Mouse (Mus musculus) embryonic stem cell, embryonic (primary cell): ENCODE results near the gene Rpl36.

ENCODE experiments used
- CTCF ChIA-PET, 4 experiments: fragments of 300-600 bp in 2 of 4; fragments of 350-600 bp in 2 of 4; sonication (Branson Sonifier 250); formaldehyde crosslinking; loops; one replicate each; lab custom pipeline; 2022; ENCODE audit warnings: inconsistent platforms in 2 of 4; lab: Charles Lee
- POLR2A ChIA-PET, 4 experiments: fragments of 300-600 bp in 2 of 4; fragments of 350-600 bp in 2 of 4; sonication (Branson Sonifier 250); formaldehyde crosslinking; loops; one replicate each; lab custom pipeline; 2022; ENCODE audit warnings: antibody characterized with exemption in 4 of 4, inconsistent platforms in 1 of 4; lab: Charles Lee

Rpl36 gene

DNA sequence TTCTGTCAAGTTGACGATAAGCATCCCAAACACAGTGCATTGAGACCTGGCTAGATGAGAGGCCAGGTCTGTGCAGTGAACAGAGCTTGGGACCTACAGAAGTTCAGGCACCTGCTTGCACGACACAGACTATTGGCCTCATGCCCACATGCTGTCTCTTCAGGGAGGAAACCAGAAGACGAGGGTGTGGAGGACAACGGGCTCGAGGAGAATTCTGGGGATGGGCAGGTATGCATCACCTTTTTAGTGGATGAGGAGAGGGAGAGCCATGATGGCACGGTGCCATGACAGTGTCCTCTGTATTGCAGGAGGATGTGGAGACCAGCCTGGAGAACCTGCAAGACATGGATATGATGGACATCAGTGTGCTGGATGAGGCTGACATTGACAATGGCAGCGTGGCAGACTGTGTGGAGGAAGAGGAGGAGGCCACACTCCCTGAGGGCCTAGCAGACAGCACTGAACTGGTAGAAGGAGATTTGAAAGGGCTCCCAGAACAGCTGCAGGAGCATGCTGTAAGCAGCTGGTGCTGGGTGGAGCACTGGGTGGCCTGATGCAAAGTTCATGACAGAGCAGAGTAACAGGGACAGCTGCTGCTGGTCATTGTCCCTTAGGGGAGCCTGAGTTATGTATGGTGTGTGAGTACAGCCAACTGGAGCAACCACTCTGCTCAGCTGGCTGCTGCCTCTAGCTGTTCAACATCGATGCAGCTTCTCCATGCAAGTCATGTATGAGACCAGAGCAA lies 19.5 kb upstream of the Rpl36 start:
- ChIA-PET CTCF (no interaction called here), POLR2A (interaction anchor here (0.5 to 26.8 kb wide), 14 partner anchors 9 to 260 kb away, joined by 3 to 419 read pairs (median 6); partner anchors contain the start of genes Safb (in 3 of the 4), Safb2 (in 3 of the 4), 2410015M20Rik (in 1 of the 4) and Catsperd (in 1 of the 4))

DNA sequence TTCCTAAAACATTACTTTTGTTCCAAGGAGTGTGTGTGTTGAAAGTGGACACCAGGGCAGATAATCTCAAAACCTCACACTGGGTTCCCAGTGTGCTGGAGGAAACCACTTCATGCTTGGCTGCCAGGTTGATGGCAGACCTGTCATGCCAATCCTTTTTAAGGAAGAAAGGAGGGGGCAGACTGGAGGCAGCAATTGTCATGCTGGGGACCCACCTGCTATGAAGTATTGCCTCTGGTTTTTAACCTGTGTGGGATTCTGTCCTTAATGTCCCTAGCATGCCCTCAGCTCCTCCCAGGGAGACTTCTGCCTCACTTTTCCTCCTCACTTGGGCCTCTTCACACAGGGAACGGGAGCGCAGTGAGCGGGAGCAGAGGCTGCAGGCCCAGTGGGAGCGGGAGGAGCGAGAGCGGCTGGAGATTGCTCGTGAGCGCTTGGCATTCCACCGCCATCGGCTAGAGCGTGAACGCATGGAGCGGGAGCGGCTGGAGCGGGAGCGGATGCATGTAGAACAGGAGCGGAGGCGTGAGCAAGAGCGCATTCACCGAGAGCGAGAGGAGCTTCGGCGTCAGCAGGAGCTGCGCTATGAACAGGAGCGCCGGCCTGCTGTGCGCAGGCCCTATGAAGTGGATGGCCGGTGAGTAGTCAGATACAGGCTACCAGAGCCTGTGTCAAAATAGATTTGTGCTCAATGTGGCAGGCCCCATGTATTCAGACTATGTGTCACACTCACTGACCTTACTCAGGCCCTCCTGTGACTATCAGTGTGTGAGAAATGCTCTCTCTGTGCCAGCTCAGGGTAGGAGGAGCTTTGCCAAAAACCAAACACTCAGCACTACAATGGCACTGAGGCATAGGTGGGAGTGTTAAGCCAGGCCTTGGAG lies 9.8 kb upstream of the Rpl36 start:
- ChIA-PET POLR2A (interaction anchor here in 3 of 4 experiments (0.6 to 26.8 kb wide), 33 partner anchors 4 to 313 kb away, joined by 3 to 419 read pairs (median 4); partner anchors contain the start of genes Rpl36 (in 3 of the 3), Catsperd (in 2 of the 3), Lonp1 (in 2 of the 3) and Ranbp3 (in 2 of the 3)), CTCF (interaction anchor here in 2 of 4 experiments (1.0 to 1.1 kb wide), 2 partner anchors 45 to 163 kb away, joined by 3 to 4 read pairs; no protein-coding TSS in a partner anchor)

DNA sequence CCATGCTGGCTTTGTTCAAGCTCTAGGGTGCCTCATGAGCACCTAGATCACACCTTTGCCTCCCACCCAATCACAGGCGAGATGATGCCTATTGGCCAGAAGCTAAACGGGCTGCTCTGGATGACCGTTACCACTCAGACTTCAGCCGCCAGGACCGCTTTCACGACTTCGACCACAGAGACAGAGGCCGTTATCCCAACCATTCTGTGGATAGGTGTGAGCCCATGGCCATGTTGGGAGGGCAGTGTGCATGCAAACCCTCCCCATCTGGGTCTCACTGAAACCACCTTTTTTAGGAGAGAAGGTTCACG lies 9.2 kb upstream of the Rpl36 start:
- ChIA-PET POLR2A (interaction anchor here in 3 of 4 experiments (0.6 to 26.8 kb wide), 34 partner anchors 4 to 314 kb away, joined by 3 to 419 read pairs (median 4); partner anchors contain the start of genes Rpl36 (in 3 of the 3), Catsperd (in 2 of the 3), Lonp1 (in 2 of the 3) and Ranbp3 (in 2 of the 3)), CTCF (interaction anchor here in 2 of 4 experiments (1.0 to 1.1 kb wide), 2 partner anchors 45 to 163 kb away, joined by 3 to 4 read pairs; no protein-coding TSS in a partner anchor)

DNA sequence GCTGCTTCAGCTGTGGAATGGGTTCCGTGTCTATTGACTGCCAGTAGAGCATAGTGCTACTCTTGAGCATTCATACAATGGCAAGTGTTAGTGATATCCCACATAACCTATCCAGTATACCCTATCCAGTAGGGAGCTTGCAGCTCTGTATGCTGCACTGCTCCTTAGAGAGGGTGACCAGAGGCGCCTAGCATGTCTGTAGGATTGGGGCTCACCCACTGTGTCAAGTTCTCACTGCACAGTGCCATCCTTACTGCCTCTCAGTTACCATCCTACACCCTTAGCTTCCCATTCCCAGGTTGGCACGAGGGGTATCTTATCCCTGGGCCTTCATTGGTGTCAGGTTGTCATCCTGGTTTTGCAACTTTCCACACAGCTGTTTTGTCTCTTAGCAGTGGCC lies 8.8 kb upstream of the Rpl36 start:
- ChIA-PET CTCF (interaction anchor here in 1 of 4 experiments (1.0 kb wide), 1 partner anchor 51 kb away, joined by 3 read pairs; no protein-coding TSS in a partner anchor), POLR2A (interaction anchor here in 3 of 4 experiments (0.6 to 26.8 kb wide), 35 partner anchors 3 to 314 kb away, joined by 3 to 419 read pairs (median 4); partner anchors contain the start of genes Rpl36 (in 3 of the 3), Catsperd (in 2 of the 3), Lonp1 (in 2 of the 3) and Ranbp3 (in 2 of the 3))

DNA sequence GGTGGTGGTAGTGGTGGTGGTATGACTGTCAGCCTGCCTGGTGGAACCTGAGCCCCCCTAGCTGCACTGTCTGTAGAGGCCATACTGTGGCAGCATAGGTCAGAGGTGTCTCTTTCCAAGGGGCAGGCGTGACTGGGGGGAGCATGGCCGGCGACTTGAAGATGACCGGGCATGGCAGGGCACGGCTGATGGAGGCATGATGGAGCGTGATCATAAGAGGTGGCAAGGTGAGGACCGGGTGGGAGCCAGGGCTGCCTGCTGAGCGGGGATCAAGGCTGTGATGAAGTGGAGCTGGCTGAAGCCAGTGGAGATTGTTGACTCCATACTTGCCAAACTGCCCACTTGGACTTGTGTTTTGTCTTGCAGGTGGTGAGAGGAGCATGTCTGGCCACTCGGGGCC lies 7.8 kb upstream of the Rpl36 start:
- CTCF ChIA-PET: interaction anchor here in 1 of 4 experiments (0.6 to 1.0 kb wide), 3 partner anchors 52 to 111 kb away, joined by 3 read pairs; no protein-coding TSS in a partner anchor
- POLR2A ChIA-PET: interaction anchor here in 3 of 4 experiments (1.4 to 14.4 kb wide), 12 partner anchors 9 to 68 kb away, joined by 3 to 429 read pairs (median 12); partner anchors contain the start of genes Lonp1 (in 3 of the 3), Catsperd (in 2 of the 3), Safb (in 2 of the 3) and Safb2 (in 2 of the 3)

DNA sequence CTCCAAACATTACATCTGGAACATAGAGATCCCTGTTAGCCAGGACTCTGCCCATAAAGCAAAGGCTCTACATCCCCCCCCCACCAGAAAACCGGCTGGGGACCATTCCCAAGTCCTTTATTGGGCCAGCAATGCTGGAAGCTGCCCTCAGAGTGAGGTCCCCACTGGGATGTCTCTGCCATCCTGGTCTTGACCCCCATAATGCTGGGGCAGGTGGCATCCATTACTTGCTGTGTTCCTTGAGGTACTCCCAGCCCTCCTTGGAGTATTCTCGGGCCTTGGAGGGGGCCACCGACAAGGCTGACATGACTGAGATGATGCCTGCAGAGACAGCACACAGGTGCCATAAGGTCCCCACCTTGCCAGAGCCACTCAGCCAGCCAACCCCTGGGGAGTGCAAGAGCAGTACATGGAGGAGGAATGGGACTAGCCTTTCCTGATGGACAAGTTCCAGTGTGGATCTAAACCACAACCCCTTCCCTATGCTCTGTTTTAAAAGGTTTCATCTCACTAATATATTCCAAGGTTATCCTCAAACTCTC lies 5.6 kb upstream of the Rpl36 start:
- ChIA-PET CTCF (no interaction called here), POLR2A (interaction anchor here in 3 of 4 experiments (0.5 to 14.4 kb wide), 19 partner anchors 8 to 390 kb away, joined by 3 to 429 read pairs (median 3); partner anchors contain the start of genes Safb (in 3 of the 3), Safb2 (in 3 of the 3), Alkbh7 (in 1 of the 3) and Catsperd (in 1 of the 3))

DNA sequence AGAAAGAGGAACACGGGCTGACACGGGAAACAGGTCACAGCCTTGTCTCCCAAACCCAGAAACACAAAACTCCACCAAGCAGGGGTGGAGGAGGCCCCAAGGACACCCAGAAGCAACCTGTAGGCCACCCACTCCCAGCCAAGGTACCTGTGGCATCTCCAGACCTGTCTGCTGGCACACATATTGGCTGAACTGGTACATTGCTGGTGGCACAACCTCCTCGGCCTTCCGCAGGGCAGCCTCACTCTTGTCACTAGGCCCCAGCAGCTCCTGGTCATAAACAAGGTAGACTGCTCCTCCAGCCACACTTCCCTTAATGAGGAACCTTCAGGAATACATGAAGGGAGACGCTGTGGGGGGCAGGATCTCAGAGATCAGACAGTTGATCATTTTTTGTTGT lies 4.5 kb upstream of the Rpl36 start:
- ChIA-PET CTCF (no interaction called here), POLR2A (interaction anchor here in 3 of 4 experiments (1.0 to 14.4 kb wide), 16 partner anchors 9 to 283 kb away, joined by 3 to 429 read pairs (median 4); partner anchors contain the start of genes Safb (in 3 of the 3), Safb2 (in 3 of the 3), Lonp1 (in 2 of the 3) and Catsperd (in 1 of the 3))

DNA sequence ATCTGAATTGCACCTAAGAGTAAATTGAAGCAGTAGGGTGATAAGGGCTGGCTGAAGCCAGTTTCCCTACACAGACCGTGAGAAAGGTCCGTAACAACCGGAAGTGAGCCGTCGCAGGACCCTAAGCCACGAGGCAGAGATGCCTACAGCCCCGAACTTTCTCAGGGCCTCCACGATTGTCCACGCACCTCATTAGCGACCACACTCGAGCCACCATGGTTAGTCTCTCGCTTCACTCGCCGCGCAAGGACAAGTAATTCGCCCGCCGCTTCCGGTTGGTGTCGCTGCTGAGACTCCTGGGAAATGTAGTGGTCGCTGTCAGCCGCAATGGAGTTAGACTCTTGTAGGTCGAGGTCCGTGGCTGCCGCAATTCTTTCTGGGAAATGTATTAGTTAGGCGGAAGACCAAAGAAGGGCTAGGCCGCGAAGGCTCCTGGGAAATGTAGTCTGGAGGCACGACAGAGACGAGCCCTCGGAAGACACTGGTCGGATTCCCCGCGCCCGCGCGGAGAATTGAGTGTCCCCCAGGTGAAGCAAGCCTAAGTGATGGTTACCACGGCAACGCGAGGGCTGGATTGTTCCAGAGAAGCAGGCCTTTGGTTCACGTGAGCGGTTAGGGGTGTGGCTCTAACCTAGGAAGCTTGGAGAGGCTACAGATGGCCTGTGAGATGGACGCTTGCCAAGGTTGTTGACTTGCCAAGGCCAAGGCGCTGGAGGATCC lies 3.6 kb upstream of the Rpl36 start, which contains the start of gene 2410015M20Rik:
Gene 2410015M20Rik, minus strand, starts transcription at position 320 of the 720 bp plus-strand sequence.
- CTCF ChIA-PET: interaction anchor here in 1 of 4 experiments (1.6 kb wide), 1 partner anchor 59 kb away, joined by 3 read pairs; no protein-coding TSS in a partner anchor
- POLR2A ChIA-PET: interaction anchor here in 3 of 4 experiments (0.5 to 14.4 kb wide), 28 partner anchors 11 to 381 kb away, joined by 3 to 429 read pairs (median 3); partner anchors contain the start of genes Lonp1 (in 3 of the 3), Safb (in 3 of the 3), Safb2 (in 3 of the 3) and Catsperd (in 2 of the 3)

DNA sequence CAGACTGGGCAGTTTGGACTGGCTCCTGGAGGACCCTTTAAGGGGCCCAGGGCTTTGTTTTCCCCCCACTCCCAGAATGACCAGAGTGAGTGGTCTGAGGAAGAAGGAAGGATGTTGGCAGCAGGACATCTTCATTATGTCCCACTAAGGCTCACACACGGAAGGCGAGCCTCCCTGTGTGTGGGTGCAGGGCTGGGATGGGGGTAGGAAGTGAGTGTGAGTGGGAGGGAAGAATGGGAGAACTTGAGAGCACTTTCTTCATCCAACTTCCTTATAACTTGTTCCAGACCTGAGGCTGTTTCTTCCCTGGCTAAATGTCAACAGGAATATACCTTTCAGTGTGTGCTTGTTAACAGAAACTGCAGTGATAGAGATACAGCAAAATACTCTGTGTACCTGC lies 1.9 kb upstream of the Rpl36 start:
- CTCF ChIA-PET: interaction anchor here in 2 of 4 experiments (0.7 to 1.9 kb wide), 14 partner anchors 16 to 324 kb away, joined by 3 to 18 read pairs (median 4); partner anchors contain the start of genes Ranbp3 (in 2 of the 2), Catsperd (in 1 of the 2), Lonp1 (in 1 of the 2) and Mllt1 (in 1 of the 2)
- POLR2A ChIA-PET: interaction anchor here (0.5 to 14.4 kb wide), 152 partner anchors 7 to 652 kb away, joined by 3 to 429 read pairs (median 5); partner anchors contain the start of genes Lonp1 (in 4 of the 4), Safb (in 4 of the 4), Safb2 (in 4 of the 4) and Catsperd (in 3 of the 4)

DNA sequence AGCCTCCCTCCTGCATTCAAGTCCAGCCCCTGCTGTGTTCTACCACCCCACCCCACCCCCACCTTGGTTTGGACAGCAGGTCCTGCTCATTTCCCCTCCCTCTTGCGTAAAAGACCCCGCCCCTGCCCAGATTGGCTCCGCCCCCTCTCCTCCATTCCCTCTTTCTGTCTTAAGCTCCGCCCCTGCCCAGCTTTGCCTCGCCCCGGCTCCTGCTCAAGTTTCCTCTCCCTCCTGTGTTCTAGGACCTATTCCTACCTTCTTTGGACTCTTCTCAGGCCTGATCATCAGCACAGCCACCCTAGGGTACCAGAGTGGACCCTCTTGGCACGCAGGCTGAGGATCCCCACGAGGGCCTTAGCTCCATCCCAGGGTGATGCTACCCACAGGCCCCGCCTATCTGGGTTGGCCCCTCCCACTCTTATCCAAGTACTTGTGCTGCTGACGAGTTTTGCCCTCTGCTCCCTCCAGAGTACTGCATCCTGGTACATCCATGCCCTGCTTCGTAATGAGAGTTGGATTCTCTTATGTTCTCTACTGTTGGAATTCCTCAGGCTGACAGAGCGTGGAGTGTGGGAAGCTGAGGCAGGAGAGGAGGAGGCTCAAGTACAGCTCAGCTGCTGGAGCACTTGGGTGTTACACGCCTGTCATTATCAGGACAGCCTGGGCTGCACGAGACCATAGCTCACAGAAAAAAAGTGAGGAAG lies 1.2 kb upstream of the Rpl36 start:
- ChIA-PET CTCF (interaction anchor here (0.6 to 1.9 kb wide), 26 partner anchors 15 to 675 kb away, joined by 3 to 18 read pairs (median 4); partner anchors contain the start of genes Lonp1 (in 3 of the 4), Ranbp3 (in 2 of the 4), Catsperd (in 1 of the 4) and Mllt1 (in 1 of the 4)), POLR2A (interaction anchor here (0.5 to 14.4 kb wide), 179 partner anchors 8 to 653 kb away, joined by 3 to 429 read pairs (median 5); partner anchors contain the start of genes Lonp1 (in 4 of the 4), Safb (in 4 of the 4), Safb2 (in 4 of the 4) and Catsperd (in 3 of the 4))

DNA sequence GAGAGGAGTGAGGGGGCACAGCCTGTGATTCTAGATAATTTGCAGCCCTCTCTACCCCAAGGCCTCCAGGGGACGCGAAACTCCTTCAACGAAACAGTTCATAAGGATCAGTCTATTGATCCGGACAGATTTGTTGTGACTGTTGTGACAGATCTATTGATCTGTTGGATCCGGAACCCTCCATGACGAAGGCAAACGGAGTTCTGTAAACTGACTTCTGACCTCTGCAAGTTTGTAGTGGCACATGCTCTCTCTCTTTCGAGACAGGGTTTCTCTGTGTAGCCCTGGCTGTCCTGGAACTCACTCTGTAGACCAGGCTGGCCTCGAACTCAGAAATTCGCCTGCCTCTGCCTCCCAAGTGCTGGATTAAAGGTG lies 664 bp upstream of the Rpl36 start:
- ChIA-PET POLR2A (interaction anchor here (0.6 to 14.4 kb wide), 110 partner anchors 9 to 576 kb away, joined by 3 to 429 read pairs (median 6); partner anchors contain the start of genes Lonp1 (in 4 of the 4), Safb (in 4 of the 4), Safb2 (in 4 of the 4) and Catsperd (in 3 of the 4)), CTCF (interaction anchor here (0.5 to 1.9 kb wide), 9 partner anchors 14 to 487 kb away, joined by 3 to 18 read pairs (median 5); partner anchors contain the start of genes Lonp1 (in 3 of the 4), Catsperd (in 1 of the 4), Ranbp3 (in 1 of the 4) and Safb2 (in 1 of the 4))

DNA sequence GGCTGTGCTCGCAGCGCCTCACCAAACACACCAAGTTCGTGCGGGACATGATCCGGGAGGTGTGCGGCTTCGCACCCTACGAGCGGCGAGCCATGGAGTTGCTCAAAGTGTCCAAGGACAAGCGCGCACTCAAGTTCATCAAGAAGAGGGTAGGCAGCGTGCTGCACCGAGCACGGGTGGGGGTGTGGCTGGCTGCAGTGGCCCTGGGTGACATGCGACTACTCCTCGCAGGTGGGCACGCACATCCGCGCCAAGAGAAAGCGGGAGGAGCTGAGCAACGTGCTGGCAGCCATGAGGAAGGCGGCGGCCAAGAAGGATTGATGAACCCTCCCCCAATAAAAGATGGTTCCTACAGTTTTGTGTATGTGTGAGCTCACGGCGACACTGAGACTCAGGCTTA lies 677 bp downstream of the Rpl36 start:
- CTCF ChIA-PET: interaction anchor here in 1 of 4 experiments (0.9 kb wide), 1 partner anchor 59 kb away, joined by 5 read pairs; the partner anchor contains the start of gene Ranbp3
- POLR2A ChIA-PET: interaction anchor here (0.6 to 14.4 kb wide), 82 partner anchors 8 to 655 kb away, joined by 3 to 429 read pairs (median 5); partner anchors contain the start of genes Lonp1 (in 4 of the 4), Ranbp3 (in 4 of the 4), Catsperd (in 3 of the 4) and Safb (in 3 of the 4)

DNA sequence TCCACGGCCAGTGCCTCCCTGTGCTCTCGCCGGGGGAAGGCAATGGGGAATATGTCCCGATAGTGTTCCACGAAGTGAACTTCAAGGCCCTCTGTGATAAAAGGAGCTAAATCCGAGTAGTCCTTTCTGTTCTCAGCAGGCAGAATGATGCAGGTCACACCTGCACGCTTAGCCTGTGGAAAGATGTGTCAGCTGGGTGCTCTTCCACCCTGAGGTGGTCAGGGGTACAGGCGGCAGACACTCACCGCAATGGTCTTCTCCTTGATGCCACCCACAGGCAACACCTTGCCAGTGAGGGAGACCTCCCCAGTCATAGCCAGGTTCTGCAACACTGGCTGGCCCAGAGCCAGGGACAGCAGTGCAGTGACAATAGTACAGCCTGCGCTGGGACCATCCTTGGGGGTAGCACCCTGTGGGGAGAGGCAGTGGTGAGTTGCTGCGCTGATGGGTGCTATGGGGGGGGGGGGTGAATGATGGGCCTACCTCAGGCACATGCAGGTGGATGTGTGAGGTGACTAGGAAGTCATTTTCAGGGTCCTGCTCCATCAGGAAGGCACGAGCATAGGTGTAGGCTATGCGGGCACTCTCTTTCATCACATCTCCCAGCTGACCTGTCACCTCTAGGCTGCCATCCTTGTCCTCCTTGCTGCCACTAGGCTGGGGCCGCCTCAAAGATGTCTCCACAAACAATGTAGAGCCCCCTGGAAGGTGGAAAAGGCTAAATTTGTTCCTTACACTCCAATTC lies 1.3 kb downstream of the Rpl36 start:
- ChIA-PET CTCF (interaction anchor here in 1 of 4 experiments (0.9 kb wide), 1 partner anchor 59 kb away, joined by 5 read pairs; the partner anchor contains the start of gene Ranbp3), POLR2A (interaction anchor here (0.6 to 14.4 kb wide), 88 partner anchors 8 to 655 kb away, joined by 3 to 429 read pairs (median 4); partner anchors contain the start of genes Lonp1 (in 4 of the 4), Ranbp3 (in 4 of the 4), Catsperd (in 3 of the 4) and Kdm4b (in 3 of the 4))
